9 mouse cellular contexts compared by ENCODE assay signal in the genomic region with DNA sequence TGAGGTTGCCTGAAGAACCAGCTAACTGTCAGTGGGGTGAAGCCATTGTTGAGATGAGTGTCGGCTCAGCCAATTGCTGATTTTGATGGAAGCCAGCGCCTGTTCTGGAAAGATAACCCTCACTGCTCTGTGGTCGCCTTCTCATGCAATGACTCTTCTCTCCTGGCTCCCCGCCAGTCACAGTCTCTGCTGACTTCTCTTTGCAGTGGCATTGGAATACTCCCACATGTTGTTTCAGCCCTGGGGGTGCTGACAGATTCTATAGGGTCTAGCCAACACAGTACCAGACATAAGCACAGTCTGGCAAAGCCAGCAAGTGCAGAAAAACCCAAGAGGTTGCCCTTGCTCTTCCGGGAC. TPM values are rescaled to one million over a fixed set of nuclear protein-coding genes. Genes with fewer than 3 reads are reported as not detected.
DNase-seq lines count a peak whose midpoint lies in the region; ATAC-seq and TF ChIP-seq lines count a peak whose summit lies in the region.
"Had no signal": no experiment of that assay in that cellular context is flagged by ENCODE, and none has a peak within 500 bp of the region (broad histone marks: within the 10 kb centered on the region; RNA-seq: fewer than 3 reads in every experiment).

No protein-coding gene starts in this region.

- no peaks in the 10 kb centered on the region for H3K36me3 ChIP-seq in lung, embryonic 16.5 days (ENCODE audit: control insufficient read depth, insufficient read depth, low read length)
- no peaks in the 10 kb centered on the region for H3K36me3 ChIP-seq in hindbrain, embryonic 16.5 days (ENCODE audit: control insufficient read depth, insufficient read depth, low read length)
- H3K36me3 ChIP-seq in lung, postnatal 0 days (ENCODE audit: insufficient read depth, low read length), result no peaks in the 10 kb centered on the region
- H3K36me3 ChIP-seq: limb, embryonic 13.5 days had no signal

- H3K4me1 ChIP-seq in lung, embryonic 16.5 days (replicated peaks; ENCODE audit: control insufficient read depth, insufficient read depth, low read length), result peaks cover 28% of the 10 kb centered on the region
- H3K4me1 ChIP-seq in hindbrain, embryonic 16.5 days (ENCODE audit: control insufficient read depth, insufficient read depth, low read depth, low read length), result peaks cover 19% of the 10 kb centered on the region
- H3K4me1 ChIP-seq in lung, postnatal 0 days (ENCODE audit: insufficient read depth, low read depth, low read length), result peaks cover 9% of the 10 kb centered on the region; the same call in 1 of the 2 replicates

- WGBS in lung, embryonic 16.5 days, result 41% methylated on average over 5 of the region's 5 CpGs
- WGBS in hindbrain, embryonic 16.5 days, result 56% methylated on average over 5 of the region's 5 CpGs
- 55% methylated on average over 5 of the region's 5 CpGs for WGBS in lung, postnatal 0 days

- no peaks in the 10 kb centered on the region for H3K9me3 ChIP-seq in lung, embryonic 16.5 days (ENCODE audit: control insufficient read depth, low read length)
- H3K9me3 ChIP-seq in hindbrain, embryonic 16.5 days (ENCODE audit: control insufficient read depth, low read length), result no peaks in the 10 kb centered on the region
- H3K9me3 ChIP-seq in lung, postnatal 0 days (ENCODE audit: low read length), result no peaks in the 10 kb centered on the region
- H3K9me3 ChIP-seq: limb, embryonic 13.5 days had no signal

- 0 out of 2 replicates have a peak, but pooled peaks have one; percentile 7 for TF ChIP-seq EP300 in lung, postnatal 0 days (IDR thresholded peaks at IDR 0.05)

- H3K4me3 ChIP-seq in lung, embryonic 16.5 days (ENCODE audit: low read length), result no peak overlapping the region
- H3K4me3 ChIP-seq in gastrocnemius, adult 2 months, result no peak overlapping the region
- no peak overlapping the region for H3K4me3 ChIP-seq in hindbrain, embryonic 16.5 days (ENCODE audit: low read length)
- no peak overlapping the region for H3K4me3 ChIP-seq in lung, postnatal 0 days (ENCODE audit: low read depth, low read length)
- H3K4me3 ChIP-seq: limb, embryonic 13.5 days had no signal

- H3K9ac ChIP-seq in lung, embryonic 16.5 days (ENCODE audit: low read length), result no peak overlapping the region
- H3K9ac ChIP-seq in hindbrain, embryonic 16.5 days (ENCODE audit: low read depth, low read length), result no peak overlapping the region
- H3K9ac ChIP-seq in lung, postnatal 0 days (replicated peaks; ENCODE audit: low read depth), result no peak overlapping the region
- H3K9ac ChIP-seq: limb, embryonic 13.5 days had no signal

- no peak for DNase-seq in lung, postnatal 25 days (ENCODE audit: low spot score)
- peak; percentile 91 for DNase-seq in adrenal gland, postnatal 14 days
- peak; percentile 52 for DNase-seq in gastrocnemius, adult 2 months
- DNase-seq in lung, postnatal 0 days (ENCODE audit: low spot score), result peak; percentile 83
- DNase-seq in thymus, postnatal 36 days, result no peak
- no peak for DNase-seq in cerebellum, adult 18-20 months

- H3K27me3 ChIP-seq in lung, embryonic 16.5 days (ENCODE audit: control insufficient read depth, insufficient read depth, low read depth, low read length), result no peaks in the 10 kb centered on the region
- H3K27me3 ChIP-seq in hindbrain, embryonic 16.5 days (replicated peaks; ENCODE audit: control insufficient read depth, insufficient read depth, low read length), result no peaks in the 10 kb centered on the region
- no peaks in the 10 kb centered on the region for H3K27me3 ChIP-seq in lung, postnatal 0 days (replicated peaks; ENCODE audit: insufficient read depth, low read length)
- H3K27me3 ChIP-seq: limb, embryonic 13.5 days had no signal

- ATAC-seq in lung, embryonic 16.5 days (ENCODE audit: low read depth), result peak; percentile 86
- ATAC-seq in hindbrain, embryonic 16.5 days, result peak; percentile 15; the same call in 1 of the 2 replicates
- peak; percentile 43; the same call in 1 of the 2 replicates for ATAC-seq in lung, postnatal 0 days

- no peak for TF ChIP-seq CTCF in gastrocnemius, adult 2 months (IDR thresholded peaks at IDR 0.05)
- no peak for TF ChIP-seq CTCF in lung, postnatal 0 days (IDR thresholded peaks at IDR 0.05)

- intact Hi-C loops in gastrocnemius, adult 2 months (cut with DNase I), result no loop called here

- no peak overlapping the region for H3K27ac ChIP-seq in lung, embryonic 16.5 days (ENCODE audit: low read length)
- no peak overlapping the region for H3K27ac ChIP-seq in gastrocnemius, adult 2 months
- no peak overlapping the region for H3K27ac ChIP-seq in hindbrain, embryonic 16.5 days (ENCODE audit: low read depth, low read length)
- peak overlapping the region; percentile 43; the same call in 1 of the 2 replicates for H3K27ac ChIP-seq in lung, postnatal 0 days (ENCODE audit: low read length)
- H3K27ac ChIP-seq: limb, embryonic 13.5 days had no signal

- no peak overlapping the region for H3K4me2 ChIP-seq in lung, embryonic 16.5 days (ENCODE audit: low read depth, low read length)
- no peak overlapping the region for H3K4me2 ChIP-seq in hindbrain, embryonic 16.5 days (ENCODE audit: low read length)
- no peak overlapping the region for H3K4me2 ChIP-seq in lung, postnatal 0 days (replicated peaks; ENCODE audit: low read depth, low read length)
- H3K4me2 ChIP-seq: limb, embryonic 13.5 days had no signal

RNA-seq across cellular contexts. Expression of a gene that starts 27.5 kb away (rescaled TPM):
- polyA plus RNA-seq in lung, embryonic 16.5 days (2015; fragmentation: Nextera tagmentation; extraction: Ambion mirVana), result 4.4 and 4.7 TPM in 2 replicates
- total RNA-seq in adrenal gland, postnatal 14 days (2021), result 34.9 and 40.8 TPM in 2 replicates
- total RNA-seq in gastrocnemius, adult 2 months (2021), result 1 to 10 TPM; 6.1 to 6.5 TPM
- polyA plus RNA-seq in hindbrain, embryonic 16.5 days (2015; fragmentation: Nextera tagmentation; extraction: Ambion mirVana), result 119 and 128 TPM in 2 replicates
- 42.8 and 45.6 TPM in 2 replicates for polyA plus RNA-seq in lung, postnatal 0 days (2015; fragmentation: Nextera tagmentation; extraction: Ambion mirVana)

Comparison
In these comparisons a context has a peak if more than half of its experiments do, and no peak if none do; other contexts are left out.
1. DNase-seq: peak in adrenal gland, postnatal 14 days (single experiment), gastrocnemius, adult 2 months (single experiment) and lung, postnatal 0 days (single experiment); none in lung, postnatal 25 days (single experiment), thymus, postnatal 36 days (0 of 2) and cerebellum, adult 18-20 months (0 of 2).
2. ATAC-seq: peak in every context shown above with its lines; median percentile 86 in lung, embryonic 16.5 days; 43 in lung, postnatal 0 days; 15 in hindbrain, embryonic 16.5 days.